Mouse (Mus musculus) neural tube, embryonic 14.5 days (tissue): ENCODE measurements at regions not wholly inside any gene's neighbourhood (a gene's known extent, or its start where the extent isn't known, plus 50 kb on each side); places are given as distances from the start of the nearest gene placed in this dataset.

ENCODE experiments used
- ATAC-seq: fragments of 200-750 bp; cut with Nextera tagmentation; 2 replicates; pipeline ENCODE4 v1.8.0; 2017; ENCODE audit warnings: low read depth, mild to moderate bottlenecking, moderate TSS enrichment, moderate library complexity
- H3K27ac ChIP-seq: fragments of 300-500 bp; sonication (generic); 2 replicates; pipeline ENCODE4 v1.5.1; 2014; ENCODE audit warnings: low read depth, mild to moderate bottlenecking, control low read depth, low read length, moderate library complexity, mixed read lengths
- H3K27me3 ChIP-seq: fragments of 300-500 bp; sonication (generic); 2 replicates; pipeline ENCODE4 v1.6.1; 2014; ENCODE audit warnings: low read length; ENCODE audit not compliant: control insufficient read depth, insufficient read depth
- H3K36me3 ChIP-seq: fragments of 300-500 bp; sonication (generic); 2 replicates; pipeline ENCODE4 v1.6.1; 2014; ENCODE audit warnings: low read length, mixed read lengths; ENCODE audit not compliant: control insufficient read depth, insufficient read depth
- H3K4me1 ChIP-seq: fragments of 300-500 bp; sonication (generic); 2 replicates; pipeline ENCODE4 v1.6.1; 2014; ENCODE audit warnings: low read length; ENCODE audit not compliant: control insufficient read depth, insufficient read depth
- H3K4me2 ChIP-seq: fragments of 300-500 bp; sonication (generic); 2 replicates; pipeline ENCODE4 v1.6.1; 2014; ENCODE audit warnings: mild to moderate bottlenecking, low read depth, low read length, control low read depth
- H3K4me3 ChIP-seq: fragments of 300-500 bp; sonication (generic); 2 replicates; pipeline ENCODE4 v1.5.1; 2014; ENCODE audit warnings: low read depth, low read length, control low read depth, mixed read lengths
- H3K9ac ChIP-seq: fragments of 300-500 bp; sonication (generic); replicated peaks from 2 replicates; pipeline ENCODE4 v1.6.1; 2014; ENCODE audit warnings: low read depth, mild to moderate bottlenecking, control low read depth, low read length, mixed read lengths
- H3K9me3 ChIP-seq: fragments of 300-500 bp; sonication (generic); 2 replicates; pipeline ENCODE4 v1.6.1; 2016; ENCODE audit warnings: low read length; ENCODE audit not compliant: control insufficient read depth
- WGBS: fragments of 180-500 bp; shearing (Covaris S2); extraction: QIAGEN DNeasy Blood & Tissue Kit; methylation state at CpG from one replicate; pipeline ENCODE4 v1.1.7; 2014; 5-methylcytosine and 5-hydroxymethylcytosine counted together

DNA sequence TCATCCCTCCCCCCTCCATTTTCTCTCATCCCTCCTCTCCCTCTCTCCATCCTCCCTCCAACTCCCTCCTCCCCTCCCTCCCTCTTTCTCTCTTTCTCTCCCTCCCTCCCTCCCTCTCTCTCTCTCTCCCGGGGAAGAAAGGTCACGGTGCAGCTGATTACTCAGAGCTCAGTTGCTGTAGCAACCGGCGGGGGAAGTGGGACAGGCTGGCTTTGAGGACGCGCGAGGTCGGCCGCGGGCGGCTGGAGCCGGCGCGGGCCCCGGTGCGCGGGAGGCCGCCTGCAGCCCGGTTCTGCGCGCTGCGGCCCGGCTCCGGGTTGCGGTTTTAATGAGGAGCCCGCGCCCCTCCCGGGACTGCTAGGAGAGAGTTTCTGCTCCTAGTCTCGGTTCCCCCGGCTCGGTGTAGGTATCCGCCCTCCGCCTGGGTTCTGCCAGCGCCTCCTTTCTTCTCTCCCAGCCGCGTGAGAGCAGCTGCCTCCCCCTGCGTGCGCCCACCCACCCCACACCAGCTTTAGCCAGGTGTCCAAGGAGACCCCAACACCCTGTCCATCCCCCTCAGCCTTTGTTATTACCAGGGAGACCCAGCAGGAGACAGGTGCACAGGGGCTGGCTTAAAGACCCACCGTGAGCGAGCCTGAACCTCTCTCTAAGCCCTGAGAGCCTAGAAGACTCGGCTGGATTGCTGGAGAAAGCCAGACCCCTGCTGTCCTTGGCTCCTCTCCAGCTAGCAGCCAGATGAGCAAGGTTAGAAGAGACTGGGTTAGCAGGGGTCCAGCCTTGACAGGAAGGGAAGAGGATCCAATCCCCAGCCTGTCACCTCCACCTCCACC is 98.6 kb downstream of the Cstad start:
- ATAC-seq: peak; percentile 86
- Histone ChIP-seq H3K4me1 (peaks cover 45% of the 10 kb centered on the region), H3K9ac (peak overlapping the region; percentile 71), H3K36me3 (no peaks in the 10 kb centered on the region), H3K4me2 (peak overlapping the region; percentile 64), H3K9me3 (no peaks in the 10 kb centered on the region), H3K27ac (peak overlapping the region; percentile 100), H3K27me3 (no peaks in the 10 kb centered on the region), H3K4me3 (peak overlapping the region; percentile 24)
- WGBS: under 1% methylated on average over 41 of the region's 41 CpGs

DNA sequence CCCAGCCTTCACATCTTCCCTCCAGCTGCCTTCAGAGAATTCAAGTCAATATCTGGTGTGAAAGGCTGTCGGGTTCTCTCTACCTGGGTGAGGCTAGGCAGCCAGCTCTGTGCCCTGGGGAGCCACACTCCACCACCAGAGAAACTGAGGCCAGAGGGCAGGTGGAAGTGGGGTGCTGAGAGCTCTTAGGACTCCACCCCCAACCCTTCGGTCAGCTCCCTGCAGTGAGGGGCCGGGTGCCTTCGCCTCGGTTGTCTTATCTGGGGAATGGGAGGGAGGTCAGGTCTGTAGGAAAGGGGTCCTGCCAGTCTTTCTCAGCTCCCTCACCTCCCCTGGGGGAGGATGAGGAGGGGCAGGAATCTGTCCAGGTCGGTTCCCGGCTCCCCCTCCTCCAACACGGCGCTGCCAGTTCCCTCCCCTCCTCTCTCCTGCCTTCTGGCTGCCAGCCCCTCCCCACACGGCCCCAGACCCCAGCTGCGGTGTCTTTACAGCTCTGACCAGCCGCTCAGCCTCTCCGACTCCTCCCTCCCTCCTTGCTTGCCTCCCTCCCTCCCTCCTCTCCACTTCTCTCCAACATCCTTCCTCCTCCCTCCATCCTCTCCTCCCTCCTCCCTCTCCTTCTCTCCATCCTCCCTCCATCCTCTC is 97.8 kb downstream of the Cstad start:
- peak; percentile 75 for ATAC-seq
- peaks cover 45% of the 10 kb centered on the region for H3K4me1 ChIP-seq
- H3K27ac ChIP-seq: peak overlapping the region; percentile 100
- H3K4me3 ChIP-seq: 0 out of 2 replicates have a peak overlapping the region, but pooled peaks have one; percentile 1
- no peaks in the 10 kb centered on the region for H3K27me3 ChIP-seq
- H3K9ac ChIP-seq: peak overlapping the region; percentile 34
- no peaks in the 10 kb centered on the region for H3K9me3 ChIP-seq
- H3K4me2 ChIP-seq: peak overlapping the region; percentile 64; the same call in 1 of the 2 replicates
- H3K36me3 ChIP-seq: no peaks in the 10 kb centered on the region
- WGBS: 1% methylated on average over 12 of the region's 13 CpGs

DNA sequence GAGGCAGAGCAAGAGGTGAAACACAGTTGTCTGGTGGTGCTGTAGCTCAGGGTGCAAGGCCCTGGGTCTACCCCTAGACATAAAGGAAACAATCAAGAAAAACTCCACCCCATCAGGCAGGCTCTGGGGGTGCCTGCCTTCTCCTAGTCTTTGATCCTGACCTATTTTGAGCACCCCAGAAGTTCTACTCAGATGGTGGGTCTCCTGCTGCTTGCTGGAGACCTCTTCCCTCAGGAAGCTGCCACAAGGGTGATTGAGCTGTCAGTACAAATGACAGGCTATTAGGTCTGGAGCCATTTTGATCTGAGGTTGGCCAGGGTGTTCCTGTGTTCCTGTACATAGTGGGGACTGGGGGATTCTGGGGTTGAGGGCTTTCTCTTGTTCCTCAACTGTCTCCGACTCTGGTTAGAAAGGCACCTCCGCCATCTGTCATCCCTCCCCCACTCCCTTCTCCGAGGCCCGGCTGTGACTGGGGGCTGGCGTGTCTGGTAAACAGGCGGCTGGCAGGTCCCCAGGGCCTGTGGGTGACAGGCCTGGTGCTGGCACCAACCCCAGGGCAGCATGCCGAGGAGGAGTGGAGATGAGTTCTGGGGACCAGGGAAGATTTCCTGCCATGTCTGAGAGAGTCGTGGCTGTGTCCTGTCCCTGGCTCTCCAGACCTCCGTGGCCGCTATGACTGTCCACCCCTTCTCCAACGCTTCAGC is 97.2 kb downstream of the Cstad start:
- Histone ChIP-seq H3K4me3 (0 out of 2 replicates have a peak overlapping the region, but pooled peaks have one; percentile 1), H3K27me3 (no peaks in the 10 kb centered on the region), H3K4me1 (peaks cover 47% of the 10 kb centered on the region), H3K27ac (peak overlapping the region; percentile 100), H3K9ac (peak overlapping the region; percentile 34), H3K36me3 (no peaks in the 10 kb centered on the region), H3K9me3 (no peaks in the 10 kb centered on the region), H3K4me2 (peak overlapping the region; percentile 64; the same call in 1 of the 2 replicates)
- peak; percentile 49 for ATAC-seq
- 9% methylated on average over 11 of the region's 11 CpGs for WGBS

- Histone ChIP-seq H3K9ac (no peak overlapping the region), H3K9me3 (no peaks in the 10 kb centered on the region), H3K4me2 (no peak overlapping the region), H3K27ac (peak overlapping the region; percentile 100), H3K4me3 (no peak overlapping the region), H3K36me3 (no peaks in the 10 kb centered on the region), H3K27me3 (no peaks in the 10 kb centered on the region), H3K4me1 (peaks cover 51% of the 10 kb centered on the region)
- whole genome bisulfite sequencing: 87% methylated on average over 17 of the region's 17 CpGs
- ATAC-seq: no peak
Observed at GRCm38 (mm10) chr2:30690925-30691856, 96.4 kb downstream of the Cstad start.

- Histone ChIP-seq H3K4me3 (no peak overlapping the region), H3K4me1 (peaks cover 50% of the 10 kb centered on the region), H3K27me3 (no peaks in the 10 kb centered on the region), H3K4me2 (no peak overlapping the region), H3K9ac (no peak overlapping the region), H3K9me3 (no peaks in the 10 kb centered on the region), H3K36me3 (no peaks in the 10 kb centered on the region), H3K27ac (no peak overlapping the region; the same call in 1 of the 2 replicates)
- ATAC-seq: no peak
- WGBS: 83% methylated on average over 11 of the region's 11 CpGs
Observed at GRCm38 (mm10) chr2:30690307-30690706, 95.5 kb downstream of the Cstad start.

DNA sequence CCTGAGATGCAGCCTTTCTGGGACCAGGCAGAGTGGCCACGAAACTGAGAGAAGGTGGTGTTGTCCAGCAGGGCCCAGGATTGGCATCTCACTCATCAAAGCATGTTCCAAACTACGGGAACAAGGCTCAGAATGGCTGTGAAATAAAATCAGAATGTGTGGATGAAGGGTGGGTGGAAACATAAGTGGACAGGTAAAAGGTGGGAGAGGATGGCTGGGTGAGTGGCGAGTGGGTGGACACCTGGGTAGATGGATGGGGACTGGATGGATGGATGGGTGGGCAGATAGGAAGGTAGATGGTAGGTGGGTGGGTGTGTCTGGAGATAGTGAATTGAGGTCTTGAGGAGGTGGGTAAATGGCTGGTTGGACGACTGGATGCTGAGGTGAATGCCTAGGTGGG is 93.6 kb downstream of the Cstad start:
- H3K9ac ChIP-seq: no peak overlapping the region
- no peaks in the 10 kb centered on the region for H3K9me3 ChIP-seq
- H3K36me3 ChIP-seq: no peaks in the 10 kb centered on the region
- H3K27me3 ChIP-seq: no peaks in the 10 kb centered on the region
- no peak overlapping the region for H3K4me2 ChIP-seq
- no peak overlapping the region for H3K4me3 ChIP-seq
- H3K27ac ChIP-seq: no peak overlapping the region
- peaks cover 41% of the 10 kb centered on the region for H3K4me1 ChIP-seq
- 76% methylated on average over 4 of the region's 4 CpGs for WGBS
- ATAC-seq: no peak

DNA sequence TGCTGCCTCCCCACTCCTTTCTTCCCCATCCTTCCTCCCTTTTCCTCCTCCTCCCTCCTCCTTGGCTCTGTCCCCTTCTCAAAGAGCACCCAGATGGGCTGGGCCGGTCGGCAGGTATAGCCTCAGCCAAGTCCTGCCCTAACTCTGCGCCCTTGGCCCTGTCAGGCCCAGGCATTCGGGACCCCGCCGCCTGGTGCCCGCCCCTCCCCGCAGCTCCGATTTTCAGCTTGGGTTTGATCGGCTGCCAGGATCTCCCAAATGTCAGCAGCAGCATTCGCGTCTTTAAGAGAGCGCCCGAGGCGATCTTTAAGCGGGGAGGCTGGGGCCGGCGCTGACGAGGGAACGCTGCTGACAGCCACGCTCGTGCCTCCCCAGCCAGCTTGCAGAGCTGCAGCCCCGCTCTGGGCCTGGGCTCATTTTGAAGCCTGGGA is 92.3 kb downstream of the Cstad start:
- peaks cover 31% of the 10 kb centered on the region for H3K4me1 ChIP-seq
- 0 out of 2 replicates have a peak, but pooled peaks have one; percentile 26 for ATAC-seq

GRCm38 (mm10) chr2:30686359-30686758 is 91.5 kb downstream of the Cstad start:
- H3K36me3 ChIP-seq: no peaks in the 10 kb centered on the region
- H3K27ac ChIP-seq: no peak overlapping the region
- H3K27me3 ChIP-seq: no peaks in the 10 kb centered on the region
- no peak overlapping the region for H3K4me2 ChIP-seq
- no peaks in the 10 kb centered on the region for H3K9me3 ChIP-seq
- peaks cover 24% of the 10 kb centered on the region for H3K4me1 ChIP-seq
- ATAC-seq: no peak
- no peak overlapping the region for H3K4me3 ChIP-seq
- WGBS: 67% methylated on average over 6 of the region's 6 CpGs
- no peak overlapping the region for H3K9ac ChIP-seq

More for the DNA sequence above, 92.3 kb downstream of the Cstad start:
- Histone ChIP-seq H3K4me2 (peak overlapping the region; percentile 11; the same call in 1 of the 2 replicates), H3K4me3 (no peak overlapping the region), H3K27me3 (no peaks in the 10 kb centered on the region), H3K9me3 (no peaks in the 10 kb centered on the region), H3K27ac (peak overlapping the region; percentile 55), H3K9ac (peak overlapping the region; percentile 28; the same call in 1 of the 2 replicates), H3K36me3 (no peaks in the 10 kb centered on the region)
- under 1% methylated on average over 23 of the region's 23 CpGs for WGBS
